Mouse (Mus musculus) embryonic fibroblast, embryonic 13.5 days (primary cell): ENCODE measurements around the gene Eva1b.

Experiments used
- CTCF ChIP-seq: IDR thresholded peaks from 2 replicates; pipeline ENCODE4 v1.5.1; 2011; ENCODE audit warnings: mild to moderate bottlenecking, control low read depth, low read length, moderate library complexity, borderline replicate concordance; ENCODE audit not compliant: insufficient read depth
- POLR2A ChIP-seq: IDR thresholded peaks from 2 replicates; pipeline ENCODE4 v1.6.1; 2011; ENCODE audit warnings: low read depth, mild to moderate bottlenecking, control low read depth, low read length, moderate library complexity

- TF ChIP-seq CTCF = no peak
- no peak for TF ChIP-seq POLR2A
Observed at GRCm38 (mm10) chr4:126197485-126197884, 49.9 kb downstream of the Eva1b start.
